Mouse (Mus musculus) frontal cortex, postnatal 25 days (tissue): ENCODE measurements around the gene Negr1.

Experiments used
- DNase-seq, 2 experiments: peaks; one replicate each; pipeline ENCODE4 v3.0.0; 2022; ENCODE audit warnings: low spot score in 2 of 2

Gene Negr1

DNA sequence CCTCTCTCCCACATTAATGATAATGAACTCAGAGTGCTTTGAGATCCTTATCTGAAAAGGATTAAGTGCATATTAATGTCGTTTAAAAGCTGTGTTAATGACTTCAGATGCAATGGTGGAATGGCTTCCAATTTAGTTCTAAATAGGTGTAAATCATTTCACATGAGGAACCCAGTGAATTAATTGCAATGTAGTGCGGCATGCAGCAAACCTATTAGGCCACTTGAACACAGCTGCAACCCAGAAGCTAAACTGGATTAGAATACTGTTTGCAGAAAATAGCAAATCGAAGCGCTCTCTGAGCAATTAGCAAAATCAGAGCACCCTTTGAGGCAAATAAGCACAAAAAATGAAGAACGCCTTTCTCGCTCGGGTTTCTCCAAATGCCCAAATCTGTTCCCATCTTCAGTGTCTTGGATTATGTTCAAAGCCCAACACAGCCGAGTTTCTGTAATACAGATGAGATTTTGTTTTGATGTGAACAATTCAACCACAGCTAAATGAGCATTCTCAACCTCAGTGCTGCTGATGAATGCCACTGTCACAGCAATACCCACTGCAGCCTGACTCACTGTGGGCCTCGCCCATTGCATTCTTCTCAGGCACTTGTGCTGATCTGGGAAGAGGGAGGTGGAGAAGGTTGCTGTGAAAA lies 342.5 kb downstream of the Negr1 start:
- no peak for DNase-seq

DNA sequence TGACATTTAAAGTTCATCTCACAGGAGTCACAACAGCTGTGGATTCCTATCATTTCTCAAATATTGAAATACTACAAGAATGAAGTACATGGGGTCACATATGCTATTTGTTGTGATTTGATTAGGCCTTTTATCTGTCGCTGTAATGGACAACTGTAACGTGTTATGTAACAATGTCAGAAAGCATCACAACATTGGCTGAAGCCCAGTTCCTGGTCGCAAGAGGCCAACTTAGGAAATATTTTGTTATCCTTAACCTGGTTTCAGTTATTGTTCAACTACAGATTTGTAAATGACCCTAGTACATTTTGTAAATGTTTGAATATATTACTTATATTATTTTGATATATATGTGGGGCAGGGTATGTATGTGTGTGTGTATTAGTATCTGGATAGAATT lies 351.2 kb downstream of the Negr1 start:
- DNase-seq: no peak

DNA sequence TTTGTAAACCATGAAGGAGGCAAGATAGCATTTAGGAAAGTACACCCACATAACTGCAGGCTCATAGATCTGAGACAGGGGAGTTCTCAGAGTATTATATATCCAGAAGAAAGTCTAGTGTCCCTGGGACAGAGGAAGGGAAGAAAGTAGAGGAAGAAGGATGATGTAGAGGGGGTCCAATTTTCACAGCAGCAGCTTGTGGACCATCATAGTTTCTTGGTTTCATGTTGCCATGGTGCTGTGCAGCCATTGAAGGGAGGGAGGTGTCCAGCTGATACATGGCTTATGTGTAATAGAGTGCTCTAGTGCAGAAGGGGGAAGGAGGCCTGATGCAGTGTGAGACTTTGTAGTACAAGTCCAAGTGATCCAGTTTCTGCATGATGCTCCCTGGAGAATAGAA lies 359.8 kb downstream of the Negr1 start:
- DNase-seq: no peak

DNA sequence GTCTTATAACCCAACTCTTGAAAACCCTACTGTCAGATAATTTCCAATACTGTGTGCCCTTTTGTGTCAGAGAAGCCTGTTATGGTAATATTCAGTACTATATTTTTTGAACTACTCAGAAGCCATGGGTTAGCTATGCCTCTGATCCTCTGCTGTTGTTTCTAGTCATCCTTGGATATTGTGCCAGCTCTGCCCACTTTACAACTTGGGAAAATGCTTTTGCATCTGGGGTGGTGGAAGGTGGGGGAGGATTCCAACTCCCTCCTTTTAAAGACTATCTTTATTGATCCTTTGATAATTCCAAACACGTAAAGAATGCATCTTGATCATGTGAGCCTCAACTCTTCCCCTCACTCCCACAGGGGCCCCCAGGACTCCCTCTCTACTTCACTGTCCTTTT lies 361.6 kb downstream of the Negr1 start:
- no peak for DNase-seq

DNA sequence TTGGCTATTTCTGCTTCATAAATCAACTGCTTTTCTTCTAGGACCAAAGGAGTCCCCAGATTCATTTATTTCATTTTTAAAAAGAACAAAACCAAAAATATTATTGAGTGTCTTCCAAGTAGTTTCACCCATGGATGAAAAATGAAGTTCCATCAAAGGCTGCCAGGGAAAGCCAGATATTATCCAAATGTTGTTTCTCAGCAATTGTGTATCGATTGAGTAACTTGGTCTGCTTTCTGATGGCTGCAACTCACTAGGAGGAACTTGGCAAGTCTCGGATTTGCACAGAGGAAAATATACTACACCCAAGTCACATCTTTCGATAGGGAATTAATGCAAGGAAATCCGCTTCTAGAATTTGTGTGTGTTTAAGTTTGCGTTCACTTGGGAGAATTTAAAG lies 363.5 kb downstream of the Negr1 start:
- DNase-seq: no peak

DNA sequence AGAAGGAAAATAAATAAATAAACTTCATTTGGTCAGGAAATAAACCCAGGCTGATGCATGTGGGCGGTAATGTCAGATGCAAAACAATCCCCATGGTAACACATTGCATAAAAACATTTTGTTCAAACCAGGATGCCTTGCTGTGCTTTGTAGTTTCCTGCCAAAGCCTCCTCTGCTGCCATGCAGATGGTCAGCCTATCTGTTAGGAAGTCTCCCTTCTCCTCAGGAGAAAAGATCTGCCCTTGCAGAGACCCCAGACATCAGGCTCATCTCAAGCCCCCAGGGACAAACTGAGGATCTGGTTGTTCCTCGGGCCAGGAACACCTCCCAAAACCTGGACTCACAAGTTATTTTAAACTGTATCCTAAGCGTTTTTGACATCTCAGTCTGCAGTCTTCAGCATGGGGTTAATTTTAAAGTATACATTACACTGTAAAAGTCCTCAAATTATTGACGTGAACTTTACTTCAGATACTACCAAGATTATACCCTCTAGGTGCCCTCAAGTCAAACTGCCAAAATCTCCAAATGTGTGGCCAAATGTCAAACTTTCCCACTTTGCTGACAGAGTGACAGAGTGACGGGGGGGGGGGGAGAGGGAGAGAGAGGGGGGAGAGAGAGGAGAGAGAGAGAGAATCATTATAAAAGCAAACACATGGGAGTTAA lies 366.9 kb downstream of the Negr1 start:
- no peak for DNase-seq

DNA sequence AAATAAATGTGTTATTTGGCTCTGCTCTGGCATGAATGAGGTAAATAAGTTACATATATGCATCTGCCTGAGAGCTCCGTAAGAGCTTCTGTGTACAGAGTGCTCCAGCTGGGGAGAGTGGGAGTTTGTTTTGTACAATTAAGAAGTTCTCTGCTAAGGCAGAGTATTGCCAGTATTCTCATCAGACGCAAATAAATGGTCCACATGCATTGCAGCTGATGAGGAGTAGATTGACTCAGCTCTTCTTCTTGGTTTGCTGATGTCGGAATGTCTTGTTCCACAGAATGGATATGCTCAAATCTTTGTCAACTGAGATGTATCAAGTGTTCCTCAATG lies 367.4 kb downstream of the Negr1 start:
- DNase-seq: no peak

DNA sequence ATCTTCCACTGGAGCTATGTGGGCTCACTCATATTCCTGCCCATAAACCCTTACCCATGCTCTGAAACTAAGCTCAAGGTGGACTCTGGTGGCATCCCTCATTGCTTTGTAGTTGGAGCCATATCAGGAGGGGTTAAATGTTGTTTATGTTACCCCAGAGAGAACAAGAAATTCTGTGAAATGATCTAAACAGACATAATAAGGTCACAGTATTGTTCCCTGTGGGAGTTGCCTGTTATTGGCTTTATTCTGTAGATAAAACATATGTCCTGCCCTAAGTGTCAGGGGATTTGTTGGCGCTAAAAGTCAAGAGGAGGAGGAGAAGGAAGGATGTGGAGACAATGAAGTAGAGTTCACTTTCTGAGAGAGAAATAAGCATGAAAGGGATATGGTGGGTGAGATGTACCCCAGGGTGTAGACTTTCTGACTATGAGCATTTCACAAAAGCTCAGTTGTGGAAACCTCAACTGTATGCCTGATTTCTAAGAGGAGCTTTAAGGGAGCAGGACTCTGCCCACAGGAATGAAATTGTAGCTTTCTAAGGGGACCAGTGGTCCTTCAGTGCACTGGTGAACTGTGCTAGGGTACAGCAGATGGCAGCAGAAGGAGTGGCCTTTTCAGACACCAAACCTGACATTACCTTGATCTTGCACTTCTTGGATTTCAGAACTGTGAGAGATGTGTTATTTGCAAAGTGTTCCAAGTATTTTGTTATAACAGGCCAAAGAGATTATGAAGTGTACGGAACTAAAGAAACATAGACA lies 368.3 kb downstream of the Negr1 start:
- DNase-seq: no peak

DNA sequence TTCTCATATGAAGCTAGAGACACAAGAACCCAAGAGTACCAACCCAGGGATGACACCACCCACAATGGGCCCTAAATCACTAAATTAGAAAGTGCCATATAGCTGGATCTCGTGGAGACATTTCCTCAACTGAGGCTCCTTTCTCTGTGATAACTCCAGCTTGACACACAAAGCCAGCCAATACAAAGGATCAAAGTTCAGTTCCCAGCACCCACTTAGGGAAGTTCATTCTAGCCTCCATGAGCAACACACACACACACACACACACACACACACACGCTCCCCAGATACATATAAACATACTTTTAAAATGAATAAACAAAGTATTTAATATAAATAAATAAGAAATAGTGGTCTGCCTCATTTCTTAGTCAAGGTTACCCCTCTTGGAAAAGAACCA lies 369.4 kb downstream of the Negr1 start:
- no peak for DNase-seq

DNA sequence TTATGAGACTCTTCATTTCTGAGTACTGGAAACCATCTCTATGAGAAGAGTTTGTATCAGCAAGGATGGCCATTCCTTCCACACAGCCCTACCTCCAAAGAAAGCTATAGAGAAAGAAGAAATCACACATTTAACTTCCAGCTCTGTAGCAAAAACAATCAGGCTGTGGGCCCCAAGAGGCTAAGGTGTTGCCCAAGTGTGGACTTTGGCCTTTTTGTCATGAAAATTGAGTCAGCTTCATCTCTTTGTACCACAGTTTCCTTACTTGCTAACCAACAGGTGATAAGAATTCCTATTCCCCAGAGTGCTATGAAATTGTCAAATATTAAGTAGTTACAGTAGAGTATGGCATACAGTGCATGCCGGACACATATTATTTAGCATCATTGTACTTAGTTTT lies 369.9 kb downstream of the Negr1 start:
- no peak for DNase-seq

DNA sequence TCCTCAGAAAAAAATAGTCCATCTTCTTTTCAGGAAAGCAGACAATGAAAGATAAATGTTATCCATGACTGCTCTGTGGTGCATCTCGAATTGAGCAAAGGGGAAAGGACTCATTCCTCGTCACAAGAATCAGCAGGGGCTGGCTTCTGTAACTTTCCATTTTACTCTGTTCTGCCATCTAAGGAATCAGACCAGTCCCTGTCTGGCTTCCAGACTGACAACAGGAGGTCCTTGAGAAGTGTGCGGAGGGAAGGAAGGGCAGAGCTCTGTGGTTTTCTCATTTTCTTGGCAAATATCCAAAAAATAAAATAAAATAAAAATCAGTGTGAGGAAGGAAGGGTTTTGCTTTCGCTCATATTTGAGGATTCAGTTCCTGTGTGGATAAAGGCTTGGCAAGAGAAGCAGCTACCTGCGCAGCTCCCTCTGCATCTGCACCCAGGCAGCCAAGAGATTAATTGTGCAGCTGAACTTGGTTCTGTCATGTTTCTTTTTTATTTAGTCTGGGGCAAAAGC lies 373.2 kb downstream of the Negr1 start:
- DNase-seq: no peak

DNA sequence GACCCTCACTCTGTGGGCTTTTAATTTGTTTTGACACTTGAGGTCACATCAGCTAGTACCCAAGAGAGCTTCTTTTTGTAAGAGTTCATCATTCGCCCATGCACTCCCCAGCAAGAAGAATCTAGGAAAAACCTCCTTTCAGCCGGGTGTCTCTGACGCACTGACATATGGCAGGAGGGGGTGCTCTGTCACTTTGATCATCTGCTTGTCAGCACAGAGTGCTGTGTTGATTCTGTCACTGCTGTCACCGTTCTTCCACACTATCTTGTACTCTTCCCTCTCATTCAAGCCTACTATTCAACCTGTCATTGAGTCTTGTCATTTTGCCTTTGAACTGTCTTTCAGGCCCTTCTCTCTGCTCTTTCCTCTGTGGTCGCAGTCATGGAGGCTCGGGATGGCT lies 385.8 kb downstream of the Negr1 start:
- DNase-seq: no peak

DNA sequence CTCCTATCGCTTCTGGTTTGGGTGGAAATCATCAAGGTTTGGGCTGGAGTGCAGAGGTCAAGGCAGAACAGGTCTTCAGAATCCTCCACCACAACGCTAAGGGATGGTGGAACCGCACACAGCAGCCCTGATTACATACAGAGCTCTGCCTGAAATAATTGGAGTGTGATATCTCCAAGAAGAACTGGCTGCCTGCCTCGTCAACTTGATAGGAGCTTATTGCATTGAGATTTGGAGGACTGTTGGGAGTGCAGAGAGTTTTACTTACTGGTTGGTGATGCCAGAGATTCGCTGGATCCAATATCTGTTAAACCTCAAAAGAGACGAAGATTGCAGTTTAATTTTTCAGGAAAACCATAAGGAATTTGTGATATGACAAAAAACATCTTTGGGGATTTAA lies 391.4 kb downstream of the Negr1 start:
- DNase-seq: no peak

DNA sequence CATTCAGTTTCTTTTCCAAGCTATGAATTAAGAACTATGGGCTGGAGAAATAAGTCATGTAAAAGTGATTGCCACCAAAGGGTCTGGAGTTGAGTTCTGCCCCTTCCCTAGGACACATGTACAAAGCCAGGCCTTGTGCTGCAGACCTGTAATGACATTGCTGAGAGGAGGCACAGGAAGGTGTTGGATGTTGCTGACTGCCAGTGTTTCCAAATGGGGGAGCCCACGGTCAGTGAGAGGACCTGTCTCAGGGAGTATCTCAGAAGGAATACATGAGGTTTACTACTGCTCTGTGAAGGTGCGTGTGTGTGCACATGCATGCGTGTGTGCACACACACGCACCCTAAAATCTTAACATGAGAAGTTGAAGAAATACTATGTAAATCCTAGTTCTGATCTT lies 393.5 kb downstream of the Negr1 start:
- no peak for DNase-seq

DNA sequence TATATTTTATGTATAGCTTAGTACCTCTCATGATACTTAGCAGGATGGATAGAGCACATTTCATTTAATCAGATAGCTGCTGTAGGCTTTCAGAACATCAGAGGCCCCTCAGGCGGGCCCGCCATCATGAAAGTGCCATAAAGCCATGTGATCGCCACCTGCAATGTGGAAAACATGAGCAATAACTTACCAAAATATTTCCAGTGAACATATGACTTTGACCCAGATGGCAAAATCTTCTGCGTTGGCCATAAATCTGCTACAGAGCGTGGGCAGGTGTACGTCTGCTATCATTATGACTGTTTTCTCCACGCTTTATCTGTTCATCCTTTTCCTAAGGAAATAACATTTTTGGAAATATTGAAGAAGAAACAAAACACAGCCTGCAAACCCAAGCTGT lies 397.0 kb downstream of the Negr1 start:
- DNase-seq: no peak

DNA sequence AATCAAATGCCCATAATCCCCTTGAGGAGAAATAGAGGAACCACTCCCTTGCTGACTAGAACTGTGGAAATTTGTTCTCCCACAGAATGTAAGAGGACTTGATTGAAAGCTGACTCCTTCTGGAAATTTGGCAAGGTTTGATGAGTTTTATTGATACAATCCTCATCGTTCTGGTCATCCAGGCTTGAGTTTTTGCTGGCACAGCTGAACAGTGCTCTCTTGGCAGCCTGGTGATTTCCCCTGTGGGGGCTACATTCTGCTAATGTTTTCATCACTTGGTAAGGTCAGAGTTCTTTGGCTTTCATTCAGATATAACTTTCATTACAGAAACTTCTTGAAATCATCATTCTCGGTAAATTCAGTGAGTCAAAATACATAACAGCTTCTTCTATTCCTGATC lies 407.2 kb downstream of the Negr1 start:
- no peak for DNase-seq

DNA sequence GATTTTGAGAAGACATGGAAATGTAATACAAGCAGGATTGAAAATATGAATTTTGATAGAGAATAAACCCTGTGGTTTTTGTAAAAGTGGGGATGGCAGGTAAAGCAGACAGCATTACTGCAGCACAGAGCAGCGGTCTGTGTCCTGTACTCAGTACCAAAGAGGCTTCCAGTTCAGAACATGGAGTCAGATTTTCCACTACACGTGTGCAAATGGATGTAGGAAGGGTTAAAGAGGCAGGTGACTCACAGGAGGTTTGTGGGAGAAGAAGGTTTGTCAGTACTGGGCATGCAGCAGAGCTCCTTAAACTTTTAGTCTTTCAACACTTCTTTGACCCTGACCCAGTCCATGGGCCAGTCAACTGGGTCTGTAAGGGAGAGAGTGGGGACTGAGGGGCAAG lies 409.5 kb downstream of the Negr1 start:
- no peak for DNase-seq

DNA sequence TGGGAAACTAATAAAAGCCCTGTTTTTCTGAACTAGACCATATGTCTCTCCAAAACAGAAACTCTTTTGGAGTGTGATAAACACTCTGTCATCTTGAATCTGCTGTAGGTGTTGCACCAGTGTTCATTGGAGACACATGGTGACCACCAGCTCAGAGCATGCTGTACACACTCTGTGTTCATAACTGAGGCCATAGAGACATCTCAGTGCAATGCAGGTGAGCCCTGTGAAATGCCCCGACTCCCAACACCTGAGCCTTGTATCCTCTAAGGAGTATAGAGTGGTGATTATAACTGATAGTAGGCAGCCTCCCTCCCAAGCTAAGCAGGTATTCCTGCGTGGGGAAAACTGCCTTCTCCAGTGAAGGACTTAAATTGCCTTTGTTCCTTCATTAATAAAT lies 415.2 kb downstream of the Negr1 start:
- no peak for DNase-seq

DNA sequence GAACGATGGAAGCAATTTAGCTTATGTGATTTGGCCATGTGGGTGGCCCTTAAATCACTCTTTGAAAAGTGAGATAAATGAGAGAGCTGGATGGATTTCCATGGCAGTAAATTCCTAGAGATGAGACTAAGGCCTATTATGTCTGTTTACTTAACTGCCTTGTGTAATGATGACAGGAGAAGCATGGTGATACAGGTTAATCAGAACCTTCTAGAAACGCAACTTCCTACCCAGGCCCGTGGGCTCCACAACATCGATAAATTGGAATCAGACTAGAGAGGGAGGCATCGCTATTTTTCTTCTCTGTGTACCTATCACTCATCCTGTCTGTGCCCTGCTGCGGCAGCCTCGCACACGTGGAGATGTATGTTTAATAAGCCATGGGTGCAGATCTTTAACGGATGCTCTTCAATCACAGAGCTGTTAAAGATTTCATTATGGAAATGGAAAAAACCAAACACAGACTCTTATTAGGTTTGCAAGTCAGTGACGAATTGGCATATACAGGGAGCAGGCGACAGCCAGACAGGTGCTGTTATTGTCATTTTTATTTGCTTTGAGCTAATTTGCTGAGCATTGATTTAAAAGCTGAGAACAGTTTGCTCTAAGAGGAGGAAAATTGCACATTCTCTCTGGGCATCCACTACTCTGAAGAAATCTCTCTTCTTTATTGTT lies 418.6 kb downstream of the Negr1 start:
- no peak for DNase-seq

DNA sequence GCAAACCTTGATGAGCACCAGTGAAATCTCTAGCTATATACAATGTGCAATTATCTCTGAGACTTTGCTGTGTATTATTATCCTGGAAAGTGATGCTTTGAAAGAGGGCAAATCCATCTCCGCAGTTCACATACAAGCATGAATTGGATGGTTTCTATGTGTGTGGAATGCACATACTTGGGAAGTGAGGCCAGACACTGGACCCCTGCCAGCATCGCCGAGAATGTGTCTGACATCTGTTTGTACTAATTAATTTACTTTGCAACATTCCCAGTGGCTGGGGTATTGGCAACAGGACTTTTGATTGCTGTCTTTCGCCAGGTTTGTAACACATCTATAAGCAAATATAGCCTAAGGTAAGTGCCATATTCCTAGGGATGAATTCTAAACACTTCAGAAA lies 420.5 kb downstream of the Negr1 start:
- no peak for DNase-seq

DNA sequence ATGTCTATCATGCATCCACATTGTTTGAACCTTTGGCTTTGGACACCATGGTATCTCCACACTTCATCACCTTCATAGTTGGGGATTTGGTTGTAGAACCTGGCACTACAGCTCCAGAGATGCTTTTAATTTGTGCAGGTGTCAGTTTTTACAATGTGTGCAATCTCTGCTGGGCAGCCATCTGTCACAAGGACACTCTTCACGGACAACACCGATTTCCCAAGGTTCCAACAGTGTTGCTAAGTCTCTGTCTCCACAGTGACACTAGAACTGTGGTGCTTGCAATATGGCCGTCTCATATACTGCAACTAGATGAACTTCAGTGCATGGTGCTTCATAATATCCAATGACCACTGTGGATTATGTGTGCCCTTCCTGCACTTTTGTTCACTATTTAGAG lies 425.5 kb downstream of the Negr1 start:
- no peak for DNase-seq

DNA sequence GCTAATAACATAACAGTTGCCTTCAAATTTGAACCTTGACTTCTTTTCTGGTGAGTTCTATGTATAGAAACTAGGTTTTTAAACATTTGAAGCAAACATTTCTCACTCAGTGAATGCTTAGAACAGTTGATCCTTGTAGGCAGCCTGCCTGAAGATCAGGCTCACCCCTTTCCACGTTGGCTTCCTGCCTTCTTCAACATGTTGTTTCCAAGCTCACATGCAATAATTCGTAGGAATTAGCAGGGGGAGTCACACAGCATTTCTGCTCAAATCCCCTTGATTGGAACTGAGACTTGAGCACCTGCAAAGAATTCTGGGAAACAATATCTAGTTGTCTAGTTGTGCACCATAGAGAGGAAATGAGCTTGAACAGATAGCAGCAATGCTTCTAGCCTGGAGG lies 430.6 kb downstream of the Negr1 start:
- DNase-seq: no peak

DNA sequence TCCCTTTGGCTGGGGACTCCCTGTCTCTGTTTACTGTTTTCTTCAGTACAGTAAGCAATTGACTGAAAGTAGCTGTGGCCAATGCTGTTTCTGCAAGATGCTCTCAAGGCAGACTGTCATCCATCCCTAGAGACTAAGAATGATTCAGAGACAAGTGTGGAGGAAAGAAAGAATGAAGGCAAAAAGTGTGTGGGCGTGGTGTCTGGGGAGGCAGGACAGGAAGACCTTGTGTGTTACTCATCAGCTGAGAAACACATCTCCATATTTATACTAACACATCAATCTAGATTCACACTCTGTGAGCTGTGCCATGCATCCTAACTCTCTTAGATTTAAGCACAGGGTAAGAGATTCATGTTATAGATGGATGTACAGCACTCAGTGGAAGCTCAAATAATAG lies 431.2 kb downstream of the Negr1 start:
- no peak for DNase-seq
